Mouse (Mus musculus): ENCODE measurements around the gene Lin9. TPM values are rescaled to one million over a fixed set of nuclear protein-coding genes. Genes with fewer than 3 reads are reported as not detected.
A peak's percentile ranks its signal among the peaks of the same experiment; 100 is the strongest.

Gene Lin9
- polyA plus RNA-seq, 1 experiment from 2014 or later, result 7.8 TPM

- Histone ChIP-seq H3K9me3 (ENCODE audit: control insufficient read depth, low read length) (no peaks in the 10 kb centered on the region), H3K27ac (ENCODE audit: low read depth, low read length) (no peak overlapping the region), H3K27me3 (replicated peaks; ENCODE audit: control insufficient read depth, insufficient read depth, low read length) (no peaks in the 10 kb centered on the region), H3K4me3 (ENCODE audit: low read length) (no peak overlapping the region), H3K4me1 (ENCODE audit: control insufficient read depth, insufficient read depth, low read depth, low read length) (peaks cover 12% of the 10 kb centered on the region), H3K9ac (ENCODE audit: low read depth, low read length) (no peak overlapping the region), H3K36me3 (ENCODE audit: control insufficient read depth, insufficient read depth, low read length) (no peaks in the 10 kb centered on the region), H3K4me2 (ENCODE audit: low read length) (no peak overlapping the region)
- 48% methylated on average over 1 of the region's 1 CpGs for WGBS
- no peak for ATAC-seq
Observed at GRCm38 (mm10) chr1:180722608-180723007, 81.7 kb downstream of the Lin9 start.

GRCm38 (mm10) chr1:180723701-180724238 lies 82.8 kb downstream of the Lin9 start:
- ATAC-seq, result no peak
- Histone ChIP-seq H3K9ac (ENCODE audit: low read depth, low read length) (no peak overlapping the region), H3K4me1 (ENCODE audit: control insufficient read depth, insufficient read depth, low read depth, low read length) (peaks cover 19% of the 10 kb centered on the region), H3K27ac (ENCODE audit: low read depth, low read length) (no peak overlapping the region), H3K36me3 (ENCODE audit: control insufficient read depth, insufficient read depth, low read length) (no peaks in the 10 kb centered on the region), H3K9me3 (ENCODE audit: control insufficient read depth, low read length) (no peaks in the 10 kb centered on the region), H3K4me2 (ENCODE audit: low read length) (no peak overlapping the region), H3K4me3 (ENCODE audit: low read length) (no peak overlapping the region), H3K27me3 (replicated peaks; ENCODE audit: control insufficient read depth, insufficient read depth, low read length) (no peaks in the 10 kb centered on the region)
- 64% methylated on average over 1 of the region's 1 CpGs for WGBS

GRCm38 (mm10) chr1:180725704-180726179 lies 84.8 kb downstream of the Lin9 start, which contains the start of gene Acbd3:
TSS of gene Acbd3 (plus strand) at chr1:180726043.
- H3K9me3 ChIP-seq (ENCODE audit: control insufficient read depth, low read length), result no peaks in the 10 kb centered on the region
- no peaks in the 10 kb centered on the region for H3K27me3 ChIP-seq (replicated peaks; ENCODE audit: control insufficient read depth, insufficient read depth, low read length)
- peak within 1 kb of the TSS; percentile 88 for H3K4me2 ChIP-seq (ENCODE audit: low read length)
- H3K4me3 ChIP-seq (ENCODE audit: low read length), result peak within 1 kb of the TSS; percentile 100
- H3K9ac ChIP-seq (ENCODE audit: low read depth, low read length), result peak within 1 kb of the TSS; percentile 99
- WGBS, result 0% methylated on average over 48 of the region's 52 CpGs
- peaks cover 26% of the 10 kb centered on the region for H3K4me1 ChIP-seq (ENCODE audit: control insufficient read depth, insufficient read depth, low read depth, low read length)
- H3K36me3 ChIP-seq (ENCODE audit: control insufficient read depth, insufficient read depth, low read length), result no peaks in the 10 kb centered on the region
- peak; percentile 97 for ATAC-seq
- H3K27ac ChIP-seq (ENCODE audit: low read depth, low read length), result peak within 1 kb of the TSS; percentile 91

GRCm38 (mm10) chr1:180726183-180726582 lies 85.2 kb downstream of the Lin9 start:
- Histone ChIP-seq H3K4me1 (ENCODE audit: control insufficient read depth, insufficient read depth, low read depth, low read length) (peaks cover 26% of the 10 kb centered on the region), H3K4me2 (ENCODE audit: low read length) (peak overlapping the region; percentile 88), H3K36me3 (ENCODE audit: control insufficient read depth, insufficient read depth, low read length) (no peaks in the 10 kb centered on the region), H3K27me3 (replicated peaks; ENCODE audit: control insufficient read depth, insufficient read depth, low read length) (no peaks in the 10 kb centered on the region), H3K27ac (ENCODE audit: low read depth, low read length) (peak overlapping the region; percentile 91), H3K9ac (ENCODE audit: low read depth, low read length) (peak overlapping the region; percentile 99), H3K9me3 (ENCODE audit: control insufficient read depth, low read length) (no peaks in the 10 kb centered on the region), H3K4me3 (ENCODE audit: low read length) (peak overlapping the region; percentile 100)
- 0% methylated on average over 25 of the region's 42 CpGs for WGBS
- ATAC-seq, result peak; percentile 77

- H3K9ac ChIP-seq (ENCODE audit: low read depth, low read length), result no peak overlapping the region
- 95% methylated on average over 3 of the region's 3 CpGs for WGBS
- no peak for ATAC-seq
Observed at GRCm38 (mm10) chr1:180729231-180729630, 88.3 kb downstream of the Lin9 start.

More at GRCm38 (mm10) chr1:180729231-180729630, 88.3 kb downstream of the Lin9 start:
- Histone ChIP-seq H3K4me3 (ENCODE audit: low read length) (no peak overlapping the region), H3K9me3 (ENCODE audit: control insufficient read depth, low read length) (no peaks in the 10 kb centered on the region), H3K27me3 (replicated peaks; ENCODE audit: control insufficient read depth, insufficient read depth, low read length) (no peaks in the 10 kb centered on the region), H3K36me3 (ENCODE audit: control insufficient read depth, insufficient read depth, low read length) (peaks cover under 1% of the 10 kb centered on the region; the same call in 1 of the 2 replicates), H3K4me1 (ENCODE audit: control insufficient read depth, insufficient read depth, low read depth, low read length) (peaks cover 26% of the 10 kb centered on the region), H3K4me2 (ENCODE audit: low read length) (no peak overlapping the region), H3K27ac (ENCODE audit: low read depth, low read length) (no peak overlapping the region)

Other genes starting within 250 kb of the Lin9 start
- 15.1 and 18.6 TPM in 2 replicates for gene Stum, start 157.6 kb upstream of the Lin9 start, polyA plus RNA-seq (2015; fragmentation: Nextera tagmentation; extraction: Ambion mirVana)
- 80.2 and 91.9 TPM in 2 replicates for gene Parp1, start 72.2 kb upstream of the Lin9 start, polyA plus RNA-seq (2015; fragmentation: Nextera tagmentation; extraction: Ambion mirVana)
- not detected in 2 replicates for gene Mixl1, start 55.9 kb downstream of the Lin9 start, polyA plus RNA-seq (2015; fragmentation: Nextera tagmentation; extraction: Ambion mirVana)
- 21.8 and 22.5 TPM in 2 replicates for gene Acbd3, start 84.9 kb downstream of the Lin9 start, polyA plus RNA-seq (2015; fragmentation: Nextera tagmentation; extraction: Ambion mirVana)
- 2,228 and 2,423 TPM in 2 replicates for gene H3f3a, start 172.8 kb downstream of the Lin9 start, polyA plus RNA-seq (2015; fragmentation: Nextera tagmentation; extraction: Ambion mirVana)
- 28.7 and 32.2 TPM in 2 replicates for gene Sde2, start 210.0 kb downstream of the Lin9 start, polyA plus RNA-seq (2015; fragmentation: Nextera tagmentation; extraction: Ambion mirVana)